Mouse (Mus musculus) lung, postnatal 0 days (tissue): Measurements from ENCODE around the gene Cd28. TPM values are rescaled to one million over a fixed set of nuclear protein-coding genes. Genes with fewer than 3 reads are reported as not detected.

ENCODE experiments used
- ATAC-seq: fragments of 200-750 bp; cut with Nextera tagmentation; 2 replicates; pipeline ENCODE4 v1.8.0; 2017; ENCODE audit warnings: moderate library complexity
- DNase-seq: peaks from one replicate; pipeline ENCODE4 v3.0.0-alpha.2; 2016; ENCODE audit warnings: low spot score
- H3K27ac ChIP-seq: fragments of 300-500 bp; sonication (generic); 2 replicates; pipeline ENCODE4 v1.5.1; 2014; ENCODE audit warnings: antibody characterized with exemption, mild to moderate bottlenecking, low read length, mixed read lengths
- H3K27me3 ChIP-seq: fragments of 300-500 bp; sonication (generic); replicated peaks from 2 replicates; pipeline ENCODE4 v1.6.1; 2014; ENCODE audit warnings: low read length, mixed read lengths; ENCODE audit not compliant: insufficient read depth
- H3K36me3 ChIP-seq: fragments of 300-500 bp; sonication (generic); 2 replicates; pipeline ENCODE4 v1.6.1; 2014; ENCODE audit warnings: low read length, mixed read lengths; ENCODE audit not compliant: insufficient read depth
- H3K4me1 ChIP-seq: fragments of 300-500 bp; sonication (generic); 2 replicates; pipeline ENCODE4 v1.6.1; 2014; ENCODE audit warnings: antibody characterized with exemption, low read depth, low read length, mixed read lengths; ENCODE audit not compliant: insufficient read depth
- H3K4me2 ChIP-seq: fragments of 300-500 bp; sonication (generic); replicated peaks from 2 replicates; pipeline ENCODE4 v1.6.1; 2014; ENCODE audit warnings: low read depth, mild to moderate bottlenecking, low read length, moderate library complexity, mixed read lengths
- H3K4me3 ChIP-seq: fragments of 300-500 bp; sonication (generic); 2 replicates; pipeline ENCODE4 v1.5.1; 2014; ENCODE audit warnings: low read depth, low read length
- H3K9ac ChIP-seq: fragments of 300-500 bp; sonication (generic); replicated peaks from 2 replicates; pipeline ENCODE4 v1.6.1; 2014; ENCODE audit warnings: low read depth, mild to moderate bottlenecking
- H3K9me3 ChIP-seq: fragments of 300-500 bp; sonication (generic); 2 replicates; pipeline ENCODE4 v1.6.1; 2016; ENCODE audit warnings: low read length, mixed read lengths
- CTCF ChIP-seq: IDR thresholded peaks from 2 replicates; pipeline ENCODE4 v1.5.1; 2016; ENCODE audit warnings: antibody characterized with exemption, mild to moderate bottlenecking
- EP300 ChIP-seq: IDR thresholded peaks from 2 replicates; pipeline ENCODE4 v1.6.1; 2016; ENCODE audit warnings: antibody characterized with exemption, mild to moderate bottlenecking, control low read depth
- WGBS: fragments of 180-500 bp; shearing (Covaris S2); extraction: QIAGEN DNeasy Blood & Tissue Kit; methylation state at CpG from one replicate; pipeline ENCODE4 v1.1.7; 2014; 5-methylcytosine and 5-hydroxymethylcytosine counted together
- polyA plus RNA-seq: library from polyadenylated mRNA; unstranded; fragments of >200 nt; fragmentation: Nextera tagmentation; extraction: Ambion mirVana; gene quantifications from 2 replicates; pipeline ENCODE4 v1.2.1, GENCODE M21; 2015

Cd28 gene
- polyA plus RNA-seq, 1 experiment from 2014 or later, result 0.12 TPM

DNA sequence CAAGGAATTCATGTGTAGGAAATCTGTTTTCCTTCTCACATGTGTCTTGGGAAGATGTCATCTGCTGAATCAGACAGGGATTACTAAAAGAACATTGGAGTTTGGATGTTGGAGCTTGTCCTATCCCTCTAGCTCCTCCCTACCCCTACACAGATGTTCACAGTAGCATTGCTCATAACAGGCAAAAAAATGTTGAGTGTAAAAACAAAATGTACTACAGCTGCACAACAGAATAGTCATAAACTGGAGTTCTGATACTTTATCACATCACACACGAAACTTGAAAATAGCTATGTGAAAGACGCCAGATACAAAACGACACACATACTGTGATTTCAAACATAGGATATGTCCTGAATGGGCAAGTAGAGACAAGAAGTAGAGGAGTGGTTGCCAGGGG, 43.9 kb downstream of the Cd28 start:
- 88% methylated on average over 3 of the region's 3 CpGs for WGBS
- ATAC-seq (no peak), DNase-seq (no peak)
- H3K27ac ChIP-seq, result no peak overlapping the region
- no peaks in the 10 kb centered on the region for H3K9me3 ChIP-seq
- no peak overlapping the region for H3K4me2 ChIP-seq
- no peaks in the 10 kb centered on the region for H3K27me3 ChIP-seq
- no peaks in the 10 kb centered on the region for H3K4me1 ChIP-seq
- H3K9ac ChIP-seq, result no peak overlapping the region
- H3K36me3 ChIP-seq, result no peaks in the 10 kb centered on the region
- no peak overlapping the region for H3K4me3 ChIP-seq
- TF ChIP-seq CTCF, result no peak
- no peak for TF ChIP-seq EP300

DNA sequence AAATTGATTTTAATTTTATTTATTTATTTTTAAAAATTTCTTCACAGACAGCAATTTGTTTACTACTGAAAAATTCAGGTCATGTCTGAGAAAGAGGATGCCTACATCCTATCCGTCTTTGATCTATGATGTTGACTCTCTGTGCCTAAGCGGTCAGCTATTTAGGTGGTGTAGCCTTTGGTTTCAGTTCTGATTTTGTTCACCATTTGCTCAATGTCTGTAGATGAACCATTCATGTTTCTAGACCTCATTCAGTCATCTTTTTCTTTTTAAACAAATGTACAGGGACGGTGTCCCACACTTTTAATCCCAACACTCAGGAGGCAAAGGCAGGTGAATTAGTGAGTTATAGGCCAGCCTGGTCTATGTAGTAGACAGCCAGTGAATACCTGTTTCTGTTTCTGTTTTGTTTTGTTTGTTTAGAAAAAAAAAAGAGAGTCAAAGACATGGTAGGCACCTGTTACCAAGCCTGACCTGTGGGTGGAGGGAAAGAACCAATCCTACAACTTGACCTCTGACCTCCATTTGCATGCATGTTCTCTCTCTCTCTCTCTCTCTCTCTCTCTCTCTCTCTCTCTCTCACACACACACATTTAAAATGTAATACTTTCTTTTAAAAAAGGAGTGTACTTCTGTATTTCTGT, 45.0 kb downstream of the Cd28 start:
- Histone ChIP-seq H3K4me2 (no peak overlapping the region), H3K9ac (no peak overlapping the region), H3K9me3 (no peaks in the 10 kb centered on the region), H3K4me1 (no peaks in the 10 kb centered on the region), H3K27ac (no peak overlapping the region), H3K4me3 (no peak overlapping the region), H3K36me3 (no peaks in the 10 kb centered on the region), H3K27me3 (no peaks in the 10 kb centered on the region)
- TF ChIP-seq CTCF, result no peak
- no peak for TF ChIP-seq EP300
- WGBS, result 96% methylated on average over 3 of the region's 3 CpGs
- DNase-seq (no peak), ATAC-seq (no peak)

DNA sequence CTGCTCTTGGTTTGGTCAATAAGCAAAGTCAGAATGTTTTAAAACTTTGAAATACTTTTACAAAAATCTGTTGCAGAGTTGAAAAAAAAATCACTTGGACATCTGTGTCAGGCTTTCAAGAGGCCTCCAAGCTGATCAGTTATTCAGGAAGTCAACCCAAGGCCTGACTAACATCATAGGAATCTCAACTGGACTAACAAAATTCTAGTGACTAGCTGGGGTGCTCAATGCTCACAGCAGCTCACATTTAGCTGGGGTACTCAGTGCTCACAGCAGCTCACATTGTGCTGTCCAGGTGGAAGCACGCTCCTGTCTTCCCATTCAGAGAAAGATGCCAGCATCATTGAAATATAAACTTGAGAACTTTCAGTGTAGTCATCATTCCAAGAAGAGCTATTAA, 45.9 kb downstream of the Cd28 start:
- Histone ChIP-seq H3K27ac (no peak overlapping the region), H3K9ac (no peak overlapping the region), H3K36me3 (no peaks in the 10 kb centered on the region), H3K4me3 (no peak overlapping the region), H3K27me3 (no peaks in the 10 kb centered on the region), H3K9me3 (no peaks in the 10 kb centered on the region), H3K4me2 (no peak overlapping the region), H3K4me1 (no peaks in the 10 kb centered on the region)
- no peak for TF ChIP-seq CTCF
- no peak for TF ChIP-seq EP300
- 94% methylated on average over 1 of the region's 1 CpGs for WGBS
- ATAC-seq, result no peak
- no peak for DNase-seq

DNA sequence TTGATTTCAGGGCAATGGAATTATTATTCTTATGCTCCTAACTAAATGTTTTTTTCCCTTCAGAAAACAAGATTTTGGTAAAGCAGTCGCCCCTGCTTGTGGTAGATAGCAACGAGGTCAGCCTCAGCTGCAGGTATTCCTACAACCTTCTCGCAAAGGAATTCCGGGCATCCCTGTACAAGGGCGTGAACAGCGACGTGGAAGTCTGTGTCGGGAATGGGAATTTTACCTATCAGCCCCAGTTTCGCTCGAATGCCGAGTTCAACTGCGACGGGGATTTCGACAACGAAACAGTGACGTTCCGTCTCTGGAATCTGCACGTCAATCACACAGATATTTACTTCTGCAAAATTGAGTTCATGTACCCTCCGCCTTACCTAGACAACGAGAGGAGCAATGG, 46.3 kb downstream of the Cd28 start:
- no peak overlapping the region for H3K9ac ChIP-seq
- H3K27me3 ChIP-seq, result no peaks in the 10 kb centered on the region
- H3K9me3 ChIP-seq, result no peaks in the 10 kb centered on the region
- no peak for TF ChIP-seq EP300
- no peak for TF ChIP-seq CTCF
- WGBS, result 81% methylated on average over 20 of the region's 20 CpGs
- no peak for DNase-seq
- no peak overlapping the region for H3K4me2 ChIP-seq
- H3K4me3 ChIP-seq, result no peak overlapping the region
- no peak for ATAC-seq
- no peak overlapping the region for H3K27ac ChIP-seq
- H3K36me3 ChIP-seq, result no peaks in the 10 kb centered on the region
- no peaks in the 10 kb centered on the region for H3K4me1 ChIP-seq

DNA sequence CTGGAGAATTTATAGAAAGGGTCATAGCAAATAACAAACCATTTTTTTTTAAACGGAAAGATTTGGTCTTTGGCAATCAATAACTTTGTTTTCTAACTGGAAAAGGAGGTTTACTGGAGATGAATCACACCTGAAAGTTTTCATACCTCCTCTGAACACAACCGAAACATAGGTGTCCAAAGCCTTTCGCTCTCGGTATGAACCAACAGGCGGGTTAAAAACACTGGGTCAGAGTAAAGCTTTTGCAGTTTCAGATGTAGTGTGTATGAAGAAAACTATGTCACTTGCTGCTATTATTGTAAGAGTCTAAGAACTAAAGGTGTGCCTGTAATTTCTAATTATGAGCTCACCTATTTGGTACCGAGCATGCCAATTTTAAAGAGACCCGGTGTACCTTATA, 55.2 kb downstream of the Cd28 start:
- TF ChIP-seq CTCF (no peak), EP300 (no peak)
- Histone ChIP-seq H3K9ac (no peak overlapping the region), H3K4me3 (no peak overlapping the region), H3K36me3 (no peaks in the 10 kb centered on the region), H3K27ac (no peak overlapping the region), H3K4me2 (no peak overlapping the region), H3K9me3 (no peaks in the 10 kb centered on the region), H3K4me1 (0 out of 2 replicates have a peak, but pooled peaks cover 3% of the 10 kb centered on the region), H3K27me3 (no peaks in the 10 kb centered on the region)
- DNase-seq (no peak), ATAC-seq (no peak)
- 90% methylated on average over 7 of the region's 7 CpGs for WGBS

DNA sequence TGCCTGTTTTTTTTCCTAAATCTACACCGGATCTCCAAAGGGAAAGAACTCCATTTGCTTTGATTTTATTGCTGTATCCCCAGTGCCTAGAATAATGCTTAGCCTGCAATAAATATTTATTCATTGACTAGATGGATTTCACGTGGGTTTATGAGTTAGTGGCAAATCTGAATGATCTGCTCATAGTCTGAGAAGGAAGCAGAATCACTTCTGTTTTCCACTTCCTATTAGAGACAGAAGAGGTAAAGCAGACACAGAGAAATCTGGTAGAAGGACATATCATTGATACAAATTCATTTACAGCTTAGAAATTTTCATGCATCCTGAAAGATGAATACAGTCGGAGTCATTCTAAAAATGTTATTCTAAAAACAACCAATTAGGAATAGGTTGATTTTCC, 56.6 kb downstream of the Cd28 start:
- Histone ChIP-seq H3K9me3 (no peaks in the 10 kb centered on the region), H3K4me2 (no peak overlapping the region), H3K4me3 (no peak overlapping the region), H3K9ac (no peak overlapping the region), H3K27me3 (no peaks in the 10 kb centered on the region), H3K4me1 (0 out of 2 replicates have a peak, but pooled peaks cover 3% of the 10 kb centered on the region), H3K36me3 (no peaks in the 10 kb centered on the region), H3K27ac (no peak overlapping the region)
- ATAC-seq, result no peak
- TF ChIP-seq EP300, result no peak
- no peak for TF ChIP-seq CTCF
- WGBS, result 80% methylated on average over 3 of the region's 3 CpGs
- no peak for DNase-seq

DNA sequence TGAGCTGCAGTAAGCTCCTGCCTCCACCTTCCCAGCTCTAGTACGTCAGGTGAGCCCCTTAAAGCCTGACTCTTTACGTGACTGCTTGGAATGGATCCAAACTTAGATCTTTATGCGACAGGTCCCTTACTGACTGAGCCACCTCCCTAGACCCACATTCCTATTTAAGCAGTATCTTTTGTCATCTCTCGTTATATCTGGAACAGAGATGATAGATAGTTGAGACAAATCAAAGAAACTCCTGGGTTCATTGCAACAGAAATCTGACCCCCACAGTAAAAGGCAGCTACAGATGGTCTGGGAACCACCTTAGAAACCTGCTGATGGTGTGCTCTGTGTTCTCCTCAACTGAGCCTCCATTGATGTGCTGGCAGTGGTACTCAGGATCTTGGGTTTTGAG, 59.6 kb downstream of the Cd28 start:
- no peak for DNase-seq
- Histone ChIP-seq H3K9ac (no peak overlapping the region), H3K4me2 (no peak overlapping the region), H3K9me3 (no peaks in the 10 kb centered on the region), H3K27me3 (no peaks in the 10 kb centered on the region), H3K27ac (no peak overlapping the region), H3K4me3 (no peak overlapping the region), H3K4me1 (peaks cover 3% of the 10 kb centered on the region; the same call in 1 of the 2 replicates), H3K36me3 (no peaks in the 10 kb centered on the region)
- 77% methylated on average over 4 of the region's 4 CpGs for WGBS
- ATAC-seq, result no peak
- TF ChIP-seq EP300, result no peak
- no peak for TF ChIP-seq CTCF
